Comparison of ENCODE assay signal across 12 mouse cellular contexts in genomic region chr12:86075358-86075757, GRCm38 (mm10). TPM values are rescaled to one million over a fixed set of nuclear protein-coding genes. Genes with fewer than 3 reads are reported as not detected.
DNase-seq lines count a peak whose midpoint lies in the region; ATAC-seq and TF ChIP-seq lines count a peak whose summit lies in the region.
"Had no signal": no experiment of that assay in that cellular context is flagged by ENCODE, and none has a peak within 500 bp of the region (broad histone marks: within the 10 kb centered on the region; RNA-seq: fewer than 3 reads in every experiment).

No protein-coding gene starts in this region.

- peaks cover 33% of the 10 kb centered on the region for H3K4me1 ChIP-seq in heart, embryonic 15.5 days (replicated peaks)
- H3K4me1 ChIP-seq in lung, embryonic 16.5 days (replicated peaks; ENCODE audit: control insufficient read depth, insufficient read depth, low read length), result peaks cover 17% of the 10 kb centered on the region
- H3K4me1 ChIP-seq in lung, adult 2 months (ENCODE audit: control insufficient read depth, insufficient read depth, low read length), result no peaks in the 10 kb centered on the region
- peaks cover 42% of the 10 kb centered on the region for H3K4me1 ChIP-seq in limb, embryonic 12.5 days (replicated peaks)
- H3K4me1 ChIP-seq in midbrain, embryonic 15.5 days, result peaks cover 30% of the 10 kb centered on the region

- H3K9me3 ChIP-seq in heart, embryonic 15.5 days (replicated peaks), result no peaks in the 10 kb centered on the region
- no peaks in the 10 kb centered on the region for H3K9me3 ChIP-seq in lung, embryonic 16.5 days (ENCODE audit: control insufficient read depth, low read length)
- 0 out of 2 replicates have a peak, but pooled peaks cover 7% of the 10 kb centered on the region for H3K9me3 ChIP-seq in limb, embryonic 12.5 days
- H3K9me3 ChIP-seq in midbrain, embryonic 15.5 days, result no peaks in the 10 kb centered on the region

- no peaks in the 10 kb centered on the region for H3K27me3 ChIP-seq in heart, embryonic 15.5 days
- no peaks in the 10 kb centered on the region for H3K27me3 ChIP-seq in lung, embryonic 16.5 days (ENCODE audit: control insufficient read depth, insufficient read depth, low read depth, low read length)
- no peaks in the 10 kb centered on the region for H3K27me3 ChIP-seq in limb, embryonic 12.5 days
- peaks cover 19% of the 10 kb centered on the region for H3K27me3 ChIP-seq in midbrain, embryonic 15.5 days (replicated peaks)

- H3K36me3 ChIP-seq in heart, embryonic 15.5 days, result no peaks in the 10 kb centered on the region
- no peaks in the 10 kb centered on the region for H3K36me3 ChIP-seq in lung, embryonic 16.5 days (ENCODE audit: control insufficient read depth, insufficient read depth, low read length)
- H3K36me3 ChIP-seq in limb, embryonic 12.5 days, result peaks cover 23% of the 10 kb centered on the region
- H3K36me3 ChIP-seq in midbrain, embryonic 15.5 days (replicated peaks), result no peaks in the 10 kb centered on the region
- H3K36me3 ChIP-seq: hindbrain, embryonic 10.5 days had no signal

- no peak for TF ChIP-seq POLR2A in lung, adult 2 months (IDR thresholded peaks at IDR 0.05; ENCODE audit: borderline replicate concordance, extremely low read depth, low read depth, low read length)

- no peak for ATAC-seq in heart, embryonic 15.5 days (replicated peaks; ENCODE audit: insufficient number of reproducible peaks, insufficient read depth, low FRiP score, low read depth)
- no peak for ATAC-seq in lung, embryonic 16.5 days (ENCODE audit: low read depth)
- ATAC-seq in limb, embryonic 12.5 days (ENCODE audit: insufficient number of reproducible peaks, insufficient read depth, low FRiP score, low TSS enrichment, low read depth), result no peak
- ATAC-seq in midbrain, embryonic 15.5 days (replicated peaks), result no peak

- H3K9ac ChIP-seq in heart, embryonic 15.5 days, result no peak overlapping the region
- no peak overlapping the region; the same call in none of the 2 replicates for H3K9ac ChIP-seq in lung, embryonic 16.5 days (ENCODE audit: low read length)
- H3K9ac ChIP-seq in limb, embryonic 12.5 days (replicated peaks), result no peak overlapping the region
- no peak overlapping the region for H3K9ac ChIP-seq in midbrain, embryonic 15.5 days

- 81% methylated on average over 7 of the region's 7 CpGs for WGBS in heart, embryonic 15.5 days
- WGBS in lung, embryonic 16.5 days, result 80% methylated on average over 7 of the region's 7 CpGs
- 72% methylated on average over 7 of the region's 7 CpGs for WGBS in lung, adult 2 months
- 95% methylated on average over 7 of the region's 7 CpGs for WGBS in limb, embryonic 12.5 days
- WGBS in midbrain, embryonic 15.5 days, result 91% methylated on average over 7 of the region's 7 CpGs

- DNase-seq in heart, adult 18-20 months, result no peak
- DNase-seq in lung, adult 2 months, result no peak
- no peak for DNase-seq in thymus, postnatal 14 days
- DNase-seq: kidney, postnatal 4 days; right cerebral cortex, postnatal 4 days; thymus, adult 2 months had no signal

- no peak overlapping the region for H3K27ac ChIP-seq in heart, embryonic 15.5 days
- no peak overlapping the region for H3K27ac ChIP-seq in lung, embryonic 16.5 days (ENCODE audit: low read length)
- no peak overlapping the region for H3K27ac ChIP-seq in limb, embryonic 12.5 days
- no peak overlapping the region for H3K27ac ChIP-seq in midbrain, embryonic 15.5 days
- H3K27ac ChIP-seq: hindbrain, embryonic 10.5 days had no signal

- peak overlapping the region; percentile 70; the same call in 1 of the 2 replicates for H3K4me3 ChIP-seq in heart, embryonic 15.5 days
- peak overlapping the region; percentile 63; the same call in 1 of the 2 replicates for H3K4me3 ChIP-seq in lung, embryonic 16.5 days (ENCODE audit: low read length)
- no peak overlapping the region for H3K4me3 ChIP-seq in lung, adult 2 months (replicated peaks; ENCODE audit: extremely low read depth, low read depth, low read length)
- H3K4me3 ChIP-seq in limb, embryonic 12.5 days (replicated peaks), result peak overlapping the region; percentile 55; the same call in 1 of the 2 replicates
- no peak overlapping the region for H3K4me3 ChIP-seq in midbrain, embryonic 15.5 days

- H3K4me2 ChIP-seq in heart, embryonic 15.5 days, result peak overlapping the region; percentile 92
- H3K4me2 ChIP-seq in lung, embryonic 16.5 days (ENCODE audit: low read depth, low read length), result peak overlapping the region; percentile 89
- peak overlapping the region; percentile 90 for H3K4me2 ChIP-seq in limb, embryonic 12.5 days
- no peak overlapping the region for H3K4me2 ChIP-seq in midbrain, embryonic 15.5 days

- no peak for TF ChIP-seq CTCF in lung, adult 2 months (IDR thresholded peaks at IDR 0.05; ENCODE audit: insufficient read depth, low read length)

RNA-seq across cellular contexts. Expression of gene Tgfb3, which starts 3.5 kb away (rescaled TPM):
- polyA plus RNA-seq in heart, embryonic 15.5 days (2015; fragmentation: Nextera tagmentation; extraction: Ambion mirVana), result 22.2 and 31.9 TPM in 2 replicates
- total RNA-seq in heart, adult 18-20 months (2021), result 10 to 100 TPM; 13.1 to 13.5 TPM
- 43.2 and 50.3 TPM in 2 replicates for polyA plus RNA-seq in lung, embryonic 16.5 days (2015; fragmentation: Nextera tagmentation; extraction: Ambion mirVana)
- polyA plus RNA-seq in lung, adult 2 months (2012; rRNA removed), result 24.8 and 33.9 TPM in 2 replicates
- 33.4 and 40.0 TPM in 2 replicates for polyA plus RNA-seq in limb, embryonic 12.5 days (2016; fragmentation: Nextera tagmentation; extraction: Ambion mirVana)
- 3.5 and 4.7 TPM in 2 replicates for polyA plus RNA-seq in midbrain, embryonic 15.5 days (2015; fragmentation: Nextera tagmentation; extraction: Ambion mirVana)
- total RNA-seq: megakaryocyte, adult 5-6 weeks had no signal

RNA-seq across cellular contexts. Expression of gene Ift43, which starts 7.0 kb away (rescaled TPM):
- polyA plus RNA-seq in heart, embryonic 15.5 days (2015; fragmentation: Nextera tagmentation; extraction: Ambion mirVana), result 106 and 130 TPM in 2 replicates
- 10 to 100 TPM; 21.5 to 23.9 TPM for total RNA-seq in heart, adult 18-20 months (2021)
- polyA plus RNA-seq in lung, embryonic 16.5 days (2015; fragmentation: Nextera tagmentation; extraction: Ambion mirVana), result 103 and 106 TPM in 2 replicates
- 32.8 and 49.6 TPM in 2 replicates for polyA plus RNA-seq in lung, adult 2 months (2012; rRNA removed)
- polyA plus RNA-seq in limb, embryonic 12.5 days (2016; fragmentation: Nextera tagmentation; extraction: Ambion mirVana), result 80.5 and 84.1 TPM in 2 replicates
- polyA plus RNA-seq in midbrain, embryonic 15.5 days (2015; fragmentation: Nextera tagmentation; extraction: Ambion mirVana), result 47.3 and 47.9 TPM in 2 replicates

Comparison
In these comparisons a context has a peak if more than half of its experiments do, and no peak if none do; other contexts are left out.
1. H3K4me3 ChIP-seq: peak in heart, embryonic 15.5 days (single experiment), lung, embryonic 16.5 days (single experiment) and limb, embryonic 12.5 days (single experiment); none in lung, adult 2 months (single experiment) and midbrain, embryonic 15.5 days (single experiment).